Comparison of ENCODE assay signal across 12 mouse cellular contexts in the genomic region with DNA sequence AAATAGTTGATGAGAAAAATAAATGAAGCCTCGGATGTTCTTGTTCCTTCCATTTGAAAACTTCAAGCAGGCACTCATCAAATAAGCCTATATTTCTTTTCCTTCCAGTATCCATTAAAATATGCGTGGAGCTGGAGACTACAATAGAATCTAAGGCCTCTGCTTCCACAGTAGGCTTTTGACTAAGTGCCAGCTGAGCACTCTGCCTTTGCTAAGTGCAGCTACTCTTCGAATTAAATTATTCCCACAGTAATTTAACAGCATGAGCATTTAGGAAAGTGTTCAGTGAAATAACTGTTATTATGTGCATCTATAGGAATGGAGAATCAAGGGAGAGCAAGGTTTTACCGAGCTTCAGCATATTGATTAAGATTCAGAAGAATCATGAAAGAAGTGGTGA.
DNase-seq lines count a peak whose midpoint lies in the region; ATAC-seq and TF ChIP-seq lines count a peak whose summit lies in the region.
"Had no signal": no experiment of that assay in that cellular context is flagged by ENCODE, and none has a peak within 500 bp of the region (broad histone marks: within the 10 kb centered on the region; RNA-seq: fewer than 3 reads in every experiment).

No protein-coding gene starts in this region.

- no peak overlapping the region for H3K4me3 ChIP-seq in hindbrain, embryonic 15.5 days
- no peak overlapping the region for H3K4me3 ChIP-seq in myocyte
- H3K4me3 ChIP-seq: limb, embryonic 12.5 days had no signal

- no peaks in the 10 kb centered on the region for H3K9me3 ChIP-seq in hindbrain, embryonic 15.5 days
- H3K9me3 ChIP-seq: limb, embryonic 12.5 days had no signal

- peak; percentile 57 to 60 for DNase-seq in cerebellum, postnatal 10 days
- DNase-seq in cerebellum, adult 8-10 months: no peak
- peak; percentile 4 to 8 for DNase-seq in left cerebral cortex, adult 18-20 months (ENCODE audit: low spot score in 2 of 2)
- DNase-seq in left cerebral cortex, postnatal 10 days (ENCODE audit: extremely low spot score in 1 of 2, low spot score in 2 of 2): no peak
- DNase-seq in spleen, postnatal 10 days (ENCODE audit: low spot score in 2 of 2): no peak
- DNase-seq in heart, postnatal 25 days (ENCODE audit: low spot score): no peak
- DNase-seq: heart, postnatal 14 days; kidney, postnatal 10 days; lung, adult 2 months had no signal

- peaks cover 8% of the 10 kb centered on the region for H3K4me1 ChIP-seq in hindbrain, embryonic 15.5 days (replicated peaks)
- H3K4me1 ChIP-seq: limb, embryonic 12.5 days had no signal

- no peak overlapping the region for H3ac ChIP-seq in myocyte (ENCODE audit: control insufficient read depth, insufficient read length)

- no peak for TF ChIP-seq POLR2A in myocyte (IDR thresholded peaks at IDR 0.05; ENCODE audit: insufficient read length, low read depth)

- peak; percentile 59; the same call in 1 of the 2 replicates for ATAC-seq in hindbrain, embryonic 15.5 days (ENCODE audit: low FRiP score, low read depth)

- H3K4me2 ChIP-seq in hindbrain, embryonic 15.5 days: no peak overlapping the region
- H3K4me2 ChIP-seq in myocyte (ENCODE audit: low read depth): peak overlapping the region; percentile 56
- H3K4me2 ChIP-seq: limb, embryonic 12.5 days had no signal

- H3K79me2 ChIP-seq in myocyte (ENCODE audit: control insufficient read depth, insufficient read depth): no peaks in the 10 kb centered on the region

- intact Hi-C loops in left cerebral cortex, postnatal 10 days (cut with DNase I): no loop called here
- intact Hi-C loops in heart, postnatal 25 days (cut with DNase I): no loop called here

- H3K27ac ChIP-seq in hindbrain, embryonic 15.5 days (replicated peaks): peak overlapping the region; percentile 38; the same call in 1 of the 2 replicates
- H3K27ac ChIP-seq: limb, embryonic 12.5 days had no signal

- H3K36me3 ChIP-seq in hindbrain, embryonic 15.5 days: no peaks in the 10 kb centered on the region
- H3K36me3 ChIP-seq in myocyte (ENCODE audit: control insufficient read depth, insufficient read depth): no peaks in the 10 kb centered on the region
- H3K36me3 ChIP-seq: limb, embryonic 12.5 days had no signal

- no peaks in the 10 kb centered on the region for H3K27me3 ChIP-seq in hindbrain, embryonic 15.5 days
- no peaks in the 10 kb centered on the region for H3K27me3 ChIP-seq in myocyte (ENCODE audit: control insufficient read depth, insufficient read depth, insufficient read length)
- H3K27me3 ChIP-seq: limb, embryonic 12.5 days had no signal

- H3K9ac ChIP-seq in hindbrain, embryonic 15.5 days: no peak overlapping the region
- H3K9ac ChIP-seq: limb, embryonic 12.5 days had no signal

- 20% methylated on average over 4 of the region's 4 CpGs for WGBS in hindbrain, embryonic 15.5 days

TF ChIP-seq in myocyte, 11 proteins besides CTCF, POLR2A, EP300 and RAD21:
- TF ChIP-seq MYOD1 (IDR thresholded peaks at IDR 0.05; ENCODE audit: control insufficient read depth in 1 of 3, insufficient read length in 2 of 3, low read depth in 2 of 3) (no peak), E2F4 (IDR thresholded peaks at IDR 0.05; ENCODE audit: insufficient read depth) (no peak), REST (IDR thresholded peaks at IDR 0.05; ENCODE audit: insufficient read depth, insufficient read length) (no peak), POLR2AphosphoS2 (IDR thresholded peaks at IDR 0.05; ENCODE audit: insufficient read length, low read depth) (no peak), USF1 (IDR thresholded peaks at IDR 0.05; ENCODE audit: low read depth) (no peak), CEBPB (IDR thresholded peaks at IDR 0.05; ENCODE audit: insufficient read depth, poor library complexity, severe bottlenecking) (no peak), TCF12 (IDR thresholded peaks at IDR 0.05; ENCODE audit: insufficient read depth, poor library complexity, severe bottlenecking) (no peak), MYOG (IDR thresholded peaks at IDR 0.05; ENCODE audit: control insufficient read depth in 1 of 3, insufficient read depth in 1 of 3, insufficient read length in 2 of 3, low read depth in 2 of 3) (no peak), MAX (IDR thresholded peaks at IDR 0.05; ENCODE audit: low read depth) (no peak), SRF (IDR thresholded peaks at IDR 0.05; ENCODE audit: control insufficient read depth, insufficient read length, low read depth) (no peak)
TF ChIP-seq in myocyte: peak in this region for 0.

Comparison
In these comparisons a context has a peak if more than half of its experiments do, and no peak if none do; other contexts are left out.
1. DNase-seq: peak in cerebellum, postnatal 10 days (2 of 2) and left cerebral cortex, adult 18-20 months (2 of 2); none in cerebellum, adult 8-10 months (single experiment), left cerebral cortex, postnatal 10 days (0 of 2), spleen, postnatal 10 days (0 of 2) and heart, postnatal 25 days (single experiment).